Mouse (Mus musculus): ENCODE measurements around the gene Gmeb2. TPM values are rescaled to one million over a fixed set of nuclear protein-coding genes. Genes with fewer than 3 reads are reported as not detected.
A peak's percentile ranks its signal among the peaks of the same experiment; 100 is the strongest.

Gmeb2 gene
- polyA plus RNA-seq, 1 experiment = 16.4 TPM

DNA sequence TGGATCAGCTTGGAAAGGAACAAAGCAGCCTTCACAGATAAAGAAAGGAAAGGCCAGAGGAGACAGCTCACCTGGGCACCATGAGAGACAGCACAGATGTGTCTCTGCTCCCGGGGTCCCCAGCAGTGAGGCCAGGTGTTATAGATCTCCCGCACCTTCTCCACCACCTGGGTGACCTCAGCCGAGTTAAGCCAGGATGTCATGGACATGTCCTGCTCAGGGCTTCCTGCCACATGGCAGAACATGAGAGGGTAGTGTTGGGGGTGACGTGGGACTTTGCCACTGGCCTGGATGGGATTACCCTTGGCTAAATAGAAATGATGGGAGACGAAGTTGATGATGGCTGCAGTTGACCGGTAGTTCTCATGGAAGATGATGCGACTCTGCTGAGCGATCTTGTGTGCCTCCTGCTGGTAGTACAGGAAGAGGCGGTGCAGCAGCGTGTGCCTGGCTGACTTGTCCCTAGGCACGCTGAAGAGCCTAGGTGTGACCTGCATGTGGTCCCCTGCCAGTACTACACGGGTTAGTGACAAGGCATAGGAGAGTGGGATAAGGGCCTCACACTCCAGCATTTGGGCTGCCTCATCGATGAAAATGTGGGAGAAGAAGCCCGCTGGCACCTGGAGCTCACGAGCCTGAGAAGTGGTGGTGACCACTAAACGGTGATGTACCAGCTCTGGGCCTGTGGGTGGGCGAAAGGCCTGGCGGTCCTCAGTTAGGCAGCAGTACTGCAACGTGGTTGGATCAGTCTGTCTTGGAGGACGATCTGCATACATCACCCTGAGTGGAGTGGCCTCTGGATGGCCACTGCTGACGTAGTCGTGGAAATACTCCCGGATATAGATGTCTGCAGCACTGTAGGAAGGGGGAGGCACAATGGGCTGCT, 51.9 kb downstream of the Gmeb2 start:
- no peak overlapping the region for H3K4me3 ChIP-seq (ENCODE audit: insufficient read depth, low read length)
- H3K27ac ChIP-seq (ENCODE audit: insufficient read depth, low read depth, low read length) = no peak overlapping the region
- TF ChIP-seq POLR2A (IDR thresholded peaks at IDR 0.05; ENCODE audit: borderline replicate concordance, low read depth, low read length) = no peak
- H3K4me1 ChIP-seq (ENCODE audit: control insufficient read depth, insufficient read depth, low read length) = peaks cover 17% of the 10 kb centered on the region

DNA sequence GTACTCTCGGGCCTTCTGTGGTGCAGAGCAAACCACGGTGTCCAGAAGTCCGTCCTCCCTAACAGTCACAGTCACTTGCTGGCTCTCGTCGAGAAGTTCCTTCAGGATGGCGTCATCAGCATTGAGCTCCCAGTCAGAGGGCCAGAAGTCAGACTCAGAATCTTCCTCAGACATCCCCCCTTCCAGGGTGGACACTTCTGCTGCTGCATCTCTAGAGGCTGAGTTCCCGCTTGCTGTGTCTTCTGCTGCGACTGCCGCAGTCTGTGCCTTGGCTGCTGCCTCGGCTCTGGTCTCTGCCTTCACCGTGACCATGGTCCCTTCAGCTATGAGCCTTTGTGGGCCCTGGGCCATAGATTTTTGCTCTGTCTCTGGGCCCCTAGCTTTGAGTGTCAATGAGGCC, 53.2 kb downstream of the Gmeb2 start:
- TF ChIP-seq POLR2A (IDR thresholded peaks at IDR 0.05; ENCODE audit: borderline replicate concordance, low read depth, low read length) = no peak
- H3K4me3 ChIP-seq (ENCODE audit: insufficient read depth, low read length) = no peak overlapping the region
- peaks cover 17% of the 10 kb centered on the region for H3K4me1 ChIP-seq (ENCODE audit: control insufficient read depth, insufficient read depth, low read length)
- no peak overlapping the region for H3K27ac ChIP-seq (ENCODE audit: insufficient read depth, low read depth, low read length)

DNA sequence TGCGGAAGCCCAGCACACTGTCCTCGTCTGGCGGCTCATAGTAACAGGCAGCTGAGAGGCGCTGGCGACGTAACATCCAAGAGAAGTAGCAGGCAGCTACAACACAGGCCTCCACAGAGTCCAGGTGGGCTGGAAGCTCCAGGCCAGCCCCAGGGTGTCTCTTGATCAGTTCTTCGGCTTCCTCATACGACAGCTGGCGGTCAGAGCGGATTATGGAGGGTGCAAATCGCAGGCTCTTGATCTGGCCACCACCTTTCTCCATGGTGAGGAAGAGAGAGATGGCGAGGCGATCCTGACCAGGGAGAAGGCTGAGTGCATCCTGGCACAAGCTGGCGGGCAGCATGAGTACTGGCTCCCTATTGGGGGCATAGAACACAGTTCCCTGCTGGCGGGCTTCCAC, 54.4 kb downstream of the Gmeb2 start:
- H3K4me1 ChIP-seq (ENCODE audit: control insufficient read depth, insufficient read depth, low read length) = peaks cover 16% of the 10 kb centered on the region
- TF ChIP-seq POLR2A (IDR thresholded peaks at IDR 0.05; ENCODE audit: borderline replicate concordance, low read depth, low read length) (no peak), CTCF (IDR thresholded peaks at IDR 0.05; ENCODE audit: low read depth, low read length) (no peak)
- H3K4me3 ChIP-seq (ENCODE audit: insufficient read depth, low read length) = no peak overlapping the region
- no peak overlapping the region for H3K27ac ChIP-seq (ENCODE audit: insufficient read depth, low read depth, low read length)

DNA sequence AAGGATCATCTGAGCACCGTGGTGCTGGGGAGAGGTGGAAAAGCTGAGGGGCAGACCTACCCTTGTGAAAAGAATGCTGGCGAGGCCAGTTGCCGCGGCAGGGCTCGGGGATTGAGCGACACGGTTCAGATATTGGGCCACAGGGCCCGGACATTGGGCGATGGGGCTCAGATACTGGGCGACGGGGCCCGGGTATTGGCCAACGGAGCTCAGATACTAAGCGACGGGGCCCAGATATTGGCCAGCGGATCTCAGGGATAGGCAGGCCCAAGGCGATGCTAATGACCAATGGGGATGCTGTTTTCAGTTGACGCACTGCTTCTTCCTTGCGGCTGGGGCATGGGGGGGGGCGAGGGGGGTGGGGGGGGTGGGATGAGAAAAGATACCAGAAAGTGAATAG, 56.7 kb downstream of the Gmeb2 start:
- peaks cover 2% of the 10 kb centered on the region; the same call in 1 of the 2 replicates for H3K4me1 ChIP-seq (ENCODE audit: control insufficient read depth, insufficient read depth, low read length)
- H3K27ac ChIP-seq (ENCODE audit: insufficient read depth, low read depth, low read length) = no peak overlapping the region
- no peak for TF ChIP-seq POLR2A (IDR thresholded peaks at IDR 0.05; ENCODE audit: borderline replicate concordance, low read depth, low read length)
- no peak for TF ChIP-seq CTCF (IDR thresholded peaks at IDR 0.05; ENCODE audit: low read depth, low read length)
- no peak overlapping the region for H3K4me3 ChIP-seq (ENCODE audit: insufficient read depth, low read length)

DNA sequence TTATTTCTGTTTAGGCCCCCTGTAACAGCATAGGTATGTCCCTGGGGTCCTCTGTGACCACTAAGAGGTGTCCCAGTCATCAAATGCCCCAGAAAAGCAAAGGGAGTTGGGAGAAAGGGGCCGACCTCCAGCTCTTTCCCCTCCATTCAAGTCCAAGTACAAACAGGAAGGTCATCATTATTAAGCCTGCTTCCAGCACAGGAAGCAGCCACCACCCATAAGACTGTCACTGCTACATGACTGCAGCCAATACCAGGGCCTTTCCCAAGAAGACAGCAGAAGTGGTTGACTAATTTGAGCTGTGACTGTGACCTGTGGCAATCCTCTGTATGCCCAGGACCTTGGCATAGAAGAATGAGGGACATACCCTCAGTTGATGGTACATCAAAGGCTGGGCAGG, 59.5 kb downstream of the Gmeb2 start:
- Histone ChIP-seq H3K4me3 (ENCODE audit: insufficient read depth, low read length) (no peak overlapping the region), H3K27ac (ENCODE audit: insufficient read depth, low read depth, low read length) (no peak overlapping the region), H3K4me1 (ENCODE audit: control insufficient read depth, insufficient read depth, low read length) (peaks cover 2% of the 10 kb centered on the region; the same call in 1 of the 2 replicates)
- TF ChIP-seq POLR2A (IDR thresholded peaks at IDR 0.05; ENCODE audit: borderline replicate concordance, low read depth, low read length) = no peak
- TF ChIP-seq CTCF (IDR thresholded peaks at IDR 0.05; ENCODE audit: low read depth, low read length) = no peak

DNA sequence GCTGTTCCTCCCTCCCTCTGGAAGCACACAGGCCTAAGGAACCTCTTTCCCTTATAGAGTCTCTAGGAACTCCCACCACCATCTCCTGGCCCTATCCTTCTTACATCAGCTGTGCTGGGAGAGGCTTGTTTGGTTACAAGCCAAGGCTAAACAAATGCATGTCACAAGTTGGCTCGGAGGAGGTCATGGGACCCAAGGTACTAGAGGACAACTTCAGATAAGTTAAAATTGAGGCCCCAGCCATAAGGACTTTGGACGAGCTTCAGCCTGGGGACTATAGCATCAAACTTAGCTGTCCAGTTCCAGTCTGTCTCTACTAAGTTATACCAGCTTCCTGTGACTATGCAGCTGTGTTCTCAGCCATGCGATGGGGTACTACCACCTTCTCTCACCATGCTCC, 60.7 kb downstream of the Gmeb2 start:
- no peak for TF ChIP-seq POLR2A (IDR thresholded peaks at IDR 0.05; ENCODE audit: borderline replicate concordance, low read depth, low read length)
- no peak for TF ChIP-seq CTCF (IDR thresholded peaks at IDR 0.05; ENCODE audit: low read depth, low read length)
- Histone ChIP-seq H3K4me1 (ENCODE audit: control insufficient read depth, insufficient read depth, low read length) (peaks cover 2% of the 10 kb centered on the region; the same call in 1 of the 2 replicates), H3K4me3 (ENCODE audit: insufficient read depth, low read length) (no peak overlapping the region), H3K27ac (ENCODE audit: insufficient read depth, low read depth, low read length) (no peak overlapping the region)

DNA sequence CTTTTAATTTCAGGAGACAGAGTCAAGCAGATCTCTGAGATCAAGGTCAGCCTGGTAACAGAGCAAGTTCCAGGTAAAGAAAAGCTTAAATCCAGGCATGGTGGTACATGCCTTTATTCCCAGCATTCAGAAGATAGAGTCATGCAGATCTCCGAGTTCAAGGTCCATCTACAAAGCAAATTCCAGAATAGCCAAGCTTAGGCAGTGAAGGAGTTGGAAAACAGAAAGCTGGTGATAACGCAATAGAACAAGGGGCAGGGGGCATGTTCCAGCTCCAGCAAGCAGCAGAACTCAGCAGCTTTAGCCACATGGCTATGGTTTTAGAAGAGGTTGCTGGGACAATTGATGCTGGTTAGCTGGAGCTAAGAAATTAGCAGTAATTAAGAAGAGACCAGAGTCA, 62.8 kb downstream of the Gmeb2 start:
- no peak overlapping the region for H3K4me3 ChIP-seq (ENCODE audit: insufficient read depth, low read length)

DNA sequence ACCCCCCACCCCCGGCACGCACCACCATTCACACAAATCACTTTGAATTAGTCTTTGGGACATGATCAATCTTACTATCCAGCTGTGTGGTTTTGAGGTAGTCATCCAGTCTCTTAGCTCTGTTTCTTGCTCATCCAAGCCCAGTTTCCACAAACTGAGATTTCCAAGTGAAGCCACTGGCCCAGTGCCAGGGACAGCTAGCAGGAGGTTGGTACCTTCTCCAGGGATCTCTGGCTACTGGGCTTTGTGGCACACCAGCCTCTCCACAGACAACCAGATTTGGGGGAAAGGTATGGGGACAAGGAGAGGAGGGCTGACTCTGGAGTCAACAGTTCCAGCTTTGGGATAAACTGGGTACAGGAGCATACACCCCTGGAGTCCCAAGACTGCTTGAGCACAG, 67.5 kb downstream of the Gmeb2 start:
- Histone ChIP-seq H3K4me3 (ENCODE audit: insufficient read depth, low read length) (no peak overlapping the region), H3K4me1 (ENCODE audit: control insufficient read depth, insufficient read depth, low read length) (peaks cover 8% of the 10 kb centered on the region), H3K27ac (ENCODE audit: insufficient read depth, low read depth, low read length) (no peak overlapping the region)
- TF ChIP-seq CTCF (IDR thresholded peaks at IDR 0.05; ENCODE audit: low read depth, low read length) = no peak
- no peak for TF ChIP-seq POLR2A (IDR thresholded peaks at IDR 0.05; ENCODE audit: borderline replicate concordance, low read depth, low read length)

More for the DNA sequence above, 62.8 kb downstream of the Gmeb2 start:
- H3K27ac ChIP-seq (ENCODE audit: insufficient read depth, low read depth, low read length) = no peak overlapping the region
- peaks cover 6% of the 10 kb centered on the region for H3K4me1 ChIP-seq (ENCODE audit: control insufficient read depth, insufficient read depth, low read length)
- TF ChIP-seq POLR2A (IDR thresholded peaks at IDR 0.05; ENCODE audit: borderline replicate concordance, low read depth, low read length) = no peak
- no peak for TF ChIP-seq CTCF (IDR thresholded peaks at IDR 0.05; ENCODE audit: low read depth, low read length)

DNA sequence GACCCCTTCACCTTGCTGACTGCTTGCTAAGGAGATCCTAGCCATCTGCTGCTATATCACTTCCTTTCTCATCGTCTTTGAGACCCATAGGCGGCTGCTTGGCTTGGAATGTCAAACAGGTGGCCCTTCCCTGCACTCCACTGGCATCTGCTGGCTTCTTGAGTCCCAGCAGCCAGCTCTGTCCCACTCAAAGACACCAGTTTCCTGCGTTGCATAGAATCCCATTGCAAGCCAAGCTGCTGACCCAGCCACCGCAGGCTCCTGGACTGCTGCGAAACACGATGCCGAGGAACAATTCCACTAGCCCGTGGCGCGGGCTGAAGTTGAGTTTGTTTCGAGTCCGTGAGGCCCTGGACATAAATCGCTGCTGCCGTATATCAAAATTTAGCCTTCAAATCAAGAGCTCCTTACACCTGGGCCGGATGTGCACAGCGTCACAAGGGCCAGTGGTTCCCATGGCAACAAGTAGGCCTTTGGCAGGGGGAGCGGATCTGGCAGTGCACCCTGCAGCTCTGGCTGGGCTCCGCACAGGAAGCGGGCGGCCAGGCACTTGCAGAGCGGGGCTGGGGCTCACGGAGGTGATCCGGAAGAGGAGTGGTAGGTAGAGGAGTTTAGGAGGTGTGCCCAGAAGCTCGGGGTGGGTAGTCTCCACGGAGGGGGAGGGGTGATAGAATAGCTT, 68.2 kb downstream of the Gmeb2 start, which contains the start of gene Fndc11:
TSS of gene Fndc11 (plus strand) at position 476 of the 679 bp plus-strand sequence.
- TF ChIP-seq CTCF (IDR thresholded peaks at IDR 0.05; ENCODE audit: low read depth, low read length) = no peak
- no peak for TF ChIP-seq POLR2A (IDR thresholded peaks at IDR 0.05; ENCODE audit: borderline replicate concordance, low read depth, low read length)
- H3K27ac ChIP-seq (ENCODE audit: insufficient read depth, low read depth, low read length) = no peak within 1 kb of the TSS
- H3K4me3 ChIP-seq (ENCODE audit: insufficient read depth, low read length) = peak within 1 kb of the TSS; percentile 46
- peaks cover 8% of the 10 kb centered on the region for H3K4me1 ChIP-seq (ENCODE audit: control insufficient read depth, insufficient read depth, low read length)

DNA sequence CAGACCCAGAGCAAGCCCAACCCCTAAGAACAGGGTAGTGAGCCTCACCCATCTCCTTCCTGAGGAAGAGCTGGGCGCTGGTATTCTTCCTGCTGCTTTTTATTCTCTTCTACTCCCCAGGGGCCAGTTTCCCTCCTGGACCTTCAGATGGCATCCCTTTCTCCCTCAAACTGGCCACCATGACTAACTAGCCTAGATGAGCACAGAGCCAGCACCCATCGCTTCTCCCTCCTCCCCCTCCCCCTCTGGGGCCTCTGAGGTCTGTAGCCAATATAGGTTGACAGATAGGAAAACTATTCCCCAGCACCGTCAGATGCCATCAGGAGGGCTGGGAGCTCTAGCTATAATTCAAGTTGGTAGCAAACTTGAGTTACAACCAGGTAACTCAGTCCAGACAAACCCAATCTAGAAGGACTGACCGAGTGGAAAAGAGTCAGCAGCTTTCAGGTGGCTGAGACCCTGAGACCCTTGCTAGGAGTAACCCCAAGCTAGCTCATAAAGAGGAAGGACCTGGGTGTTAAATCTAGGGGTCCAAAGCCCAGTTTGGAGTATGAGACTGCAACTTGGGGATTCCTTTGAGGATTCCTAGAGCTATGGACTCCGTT, 68.9 kb downstream of the Gmeb2 start:
- no peak for TF ChIP-seq POLR2A (IDR thresholded peaks at IDR 0.05; ENCODE audit: borderline replicate concordance, low read depth, low read length)
- TF ChIP-seq CTCF (IDR thresholded peaks at IDR 0.05; ENCODE audit: low read depth, low read length) = no peak
- H3K4me1 ChIP-seq (ENCODE audit: control insufficient read depth, insufficient read depth, low read length) = peaks cover 8% of the 10 kb centered on the region
- no peak overlapping the region for H3K4me3 ChIP-seq (ENCODE audit: insufficient read depth, low read length)
- H3K27ac ChIP-seq (ENCODE audit: insufficient read depth, low read depth, low read length) = no peak overlapping the region
